Mouse (Mus musculus): Measurements from ENCODE around the gene Tbc1d10a. TPM values are rescaled to one million over a fixed set of nuclear protein-coding genes. Genes with fewer than 3 reads are reported as not detected.

Gene Tbc1d10a
- polyA plus RNA-seq, 1 experiment from 2014 or later, result 9.4 TPM

- H3K27ac ChIP-seq, result no peak overlapping the region
- WGBS (ENCODE audit: missing documents), result 87% methylated on average over 13 of the region's 14 CpGs
- H3K36me3 ChIP-seq (ENCODE audit: inconsistent target), result no peaks in the 10 kb centered on the region
- no peak overlapping the region for H3K4me3 ChIP-seq (ENCODE audit: inconsistent target)
- H3K79me2 ChIP-seq (ENCODE audit: inconsistent target), result no peaks in the 10 kb centered on the region
Observed at GRCm38 (mm10) chr11:4247201-4247959, 60.8 kb downstream of the Tbc1d10a start.

- H3K4me3 ChIP-seq (ENCODE audit: inconsistent target), result no peak overlapping the region
- 91% methylated on average over 3 of the region's 3 CpGs for WGBS (ENCODE audit: missing documents)
- no peak overlapping the region for H3K27ac ChIP-seq
- no peaks in the 10 kb centered on the region for H3K36me3 ChIP-seq (ENCODE audit: inconsistent target)
- H3K79me2 ChIP-seq (ENCODE audit: inconsistent target), result no peaks in the 10 kb centered on the region
Observed at GRCm38 (mm10) chr11:4249151-4249550, 62.6 kb downstream of the Tbc1d10a start.

- Histone ChIP-seq H3K36me3 (ENCODE audit: inconsistent target) (no peaks in the 10 kb centered on the region), H3K4me3 (ENCODE audit: inconsistent target) (no peak overlapping the region), H3K27ac (no peak overlapping the region), H3K79me2 (ENCODE audit: inconsistent target) (no peaks in the 10 kb centered on the region)
- WGBS (ENCODE audit: missing documents), result 69% methylated on average over 7 of the region's 7 CpGs
Observed at GRCm38 (mm10) chr11:4250290-4250689, 63.7 kb downstream of the Tbc1d10a start.

GRCm38 (mm10) chr11:4251376-4251775 lies 64.8 kb downstream of the Tbc1d10a start:
- Histone ChIP-seq H3K36me3 (ENCODE audit: inconsistent target) (no peaks in the 10 kb centered on the region), H3K79me2 (ENCODE audit: inconsistent target) (no peaks in the 10 kb centered on the region), H3K27ac (no peak overlapping the region), H3K4me3 (ENCODE audit: inconsistent target) (no peak overlapping the region)
- 56% methylated on average over 3 of the region's 3 CpGs for WGBS (ENCODE audit: missing documents)

GRCm38 (mm10) chr11:4252886-4253285 lies 66.3 kb downstream of the Tbc1d10a start:
- Histone ChIP-seq H3K36me3 (ENCODE audit: inconsistent target) (no peaks in the 10 kb centered on the region), H3K27ac (no peak overlapping the region), H3K4me3 (ENCODE audit: inconsistent target) (no peak overlapping the region), H3K79me2 (ENCODE audit: inconsistent target) (no peaks in the 10 kb centered on the region)
- 79% methylated on average over 2 of the region's 2 CpGs for WGBS (ENCODE audit: missing documents)

- 83% methylated on average over 9 of the region's 11 CpGs for WGBS (ENCODE audit: missing documents)
- Histone ChIP-seq H3K36me3 (ENCODE audit: inconsistent target) (no peaks in the 10 kb centered on the region), H3K27ac (peak within 1 kb of the TSS; percentile 21; the same call in 1 of the 2 replicates), H3K4me3 (ENCODE audit: inconsistent target) (no peak within 1 kb of the TSS), H3K79me2 (ENCODE audit: inconsistent target) (no peaks in the 10 kb centered on the region)
Observed at GRCm38 (mm10) chr11:4256846-4257607, 70.4 kb downstream of the Tbc1d10a start, which contains the start of gene Lif. TSS of gene Lif (plus strand) at chr11:4257557.

- Histone ChIP-seq H3K27ac (no peak overlapping the region), H3K36me3 (ENCODE audit: inconsistent target) (no peaks in the 10 kb centered on the region), H3K79me2 (ENCODE audit: inconsistent target) (no peaks in the 10 kb centered on the region), H3K4me3 (ENCODE audit: inconsistent target) (no peak overlapping the region)
- 84% methylated on average over 5 of the region's 5 CpGs for WGBS (ENCODE audit: missing documents)
Observed at GRCm38 (mm10) chr11:4257756-4258155, 71.2 kb downstream of the Tbc1d10a start.

GRCm38 (mm10) chr11:4258657-4259082 lies 72.1 kb downstream of the Tbc1d10a start:
- Histone ChIP-seq H3K4me3 (ENCODE audit: inconsistent target) (no peak overlapping the region), H3K27ac (peak overlapping the region; percentile 21; the same call in 1 of the 2 replicates), H3K79me2 (ENCODE audit: inconsistent target) (no peaks in the 10 kb centered on the region), H3K36me3 (ENCODE audit: inconsistent target) (no peaks in the 10 kb centered on the region)
- WGBS (ENCODE audit: missing documents), result 0% methylated on average over 7 of the region's 7 CpGs

GRCm38 (mm10) chr11:4260463-4261187 lies 74.0 kb downstream of the Tbc1d10a start:
- 9% methylated on average over 14 of the region's 14 CpGs for WGBS (ENCODE audit: missing documents)

GRCm38 (mm10) chr11:4261188-4261494 lies 74.6 kb downstream of the Tbc1d10a start:
- no peaks in the 10 kb centered on the region for H3K79me2 ChIP-seq (ENCODE audit: inconsistent target)
- whole genome bisulfite sequencing (ENCODE audit: missing documents), result 19% methylated on average over 7 of the region's 7 CpGs
- H3K27ac ChIP-seq, result no peak overlapping the region
- H3K4me3 ChIP-seq (ENCODE audit: inconsistent target), result no peak overlapping the region
- no peaks in the 10 kb centered on the region for H3K36me3 ChIP-seq (ENCODE audit: inconsistent target)

More at GRCm38 (mm10) chr11:4260463-4261187, 74.0 kb downstream of the Tbc1d10a start:
- Histone ChIP-seq H3K27ac (no peak overlapping the region; the same call in 1 of the 2 replicates), H3K36me3 (ENCODE audit: inconsistent target) (no peaks in the 10 kb centered on the region), H3K79me2 (ENCODE audit: inconsistent target) (no peaks in the 10 kb centered on the region), H3K4me3 (ENCODE audit: inconsistent target) (no peak overlapping the region)

- WGBS (ENCODE audit: missing documents), result 71% methylated on average over 5 of the region's 5 CpGs
- no peaks in the 10 kb centered on the region for H3K36me3 ChIP-seq (ENCODE audit: inconsistent target)
- no peaks in the 10 kb centered on the region for H3K79me2 ChIP-seq (ENCODE audit: inconsistent target)
- H3K4me3 ChIP-seq (ENCODE audit: inconsistent target), result no peak overlapping the region
- no peak overlapping the region for H3K27ac ChIP-seq
Observed at GRCm38 (mm10) chr11:4261969-4262368, 75.4 kb downstream of the Tbc1d10a start.

- H3K36me3 ChIP-seq (ENCODE audit: inconsistent target), result no peaks in the 10 kb centered on the region
- WGBS (ENCODE audit: missing documents), result 15% methylated on average over 5 of the region's 7 CpGs
- no peak overlapping the region for H3K4me3 ChIP-seq (ENCODE audit: inconsistent target)
- no peak overlapping the region for H3K27ac ChIP-seq
- H3K79me2 ChIP-seq (ENCODE audit: inconsistent target), result no peaks in the 10 kb centered on the region
Observed at GRCm38 (mm10) chr11:4262847-4263246, 76.3 kb downstream of the Tbc1d10a start.

GRCm38 (mm10) chr11:4263296-4263695 lies 76.7 kb downstream of the Tbc1d10a start:
- no peaks in the 10 kb centered on the region for H3K36me3 ChIP-seq (ENCODE audit: inconsistent target)
- no peaks in the 10 kb centered on the region for H3K79me2 ChIP-seq (ENCODE audit: inconsistent target)
- no peak overlapping the region for H3K27ac ChIP-seq
- WGBS (ENCODE audit: missing documents), result 56% methylated on average over 1 of the region's 1 CpGs
- H3K4me3 ChIP-seq (ENCODE audit: inconsistent target), result no peak overlapping the region

GRCm38 (mm10) chr11:4264066-4264465 lies 77.5 kb downstream of the Tbc1d10a start:
- no peak overlapping the region for H3K27ac ChIP-seq
- H3K79me2 ChIP-seq (ENCODE audit: inconsistent target), result no peaks in the 10 kb centered on the region
- WGBS (ENCODE audit: missing documents), result 93% methylated on average over 7 of the region's 7 CpGs
- no peaks in the 10 kb centered on the region for H3K36me3 ChIP-seq (ENCODE audit: inconsistent target)
- H3K4me3 ChIP-seq (ENCODE audit: inconsistent target), result no peak overlapping the region
